Mouse (Mus musculus) limb, embryonic 10.5 days (tissue): Measurements from ENCODE around the gene Hoxd3. TPM values are rescaled to one million over a fixed set of nuclear protein-coding genes. Genes with fewer than 3 reads are reported as not detected.

Experiments
- DNase-seq: peaks from one replicate; pipeline ENCODE4 v3.0.0-alpha.2; 2017; ENCODE audit warnings: low spot score
- H3K27ac ChIP-seq: fragments of 300-500 bp; sonication (generic); 2 replicates; pipeline ENCODE4 v1.5.1; 2016; ENCODE audit warnings: mild to moderate bottlenecking
- H3K27me3 ChIP-seq: fragments of 300-500 bp; sonication (generic); 2 replicates; pipeline ENCODE4 v1.6.1; 2016; ENCODE audit warnings: low read depth, mild to moderate bottlenecking; ENCODE audit not compliant: poor library complexity, severe bottlenecking
- H3K36me3 ChIP-seq: fragments of 300-500 bp; sonication (generic); 2 replicates; pipeline ENCODE4 v1.6.1; 2016; ENCODE audit warnings: mild to moderate bottlenecking, moderate library complexity
- H3K4me1 ChIP-seq: fragments of 300-500 bp; sonication (generic); 2 replicates; pipeline ENCODE4 v1.6.1; 2016
- H3K4me3 ChIP-seq: fragments of 300-500 bp; sonication (generic); 2 replicates; pipeline ENCODE4 v1.5.1; 2016; ENCODE audit warnings: mild to moderate bottlenecking, moderate library complexity
- H3K9me3 ChIP-seq: fragments of 300-500 bp; sonication (generic); replicated peaks from 2 replicates; pipeline ENCODE4 v1.6.1; 2016; ENCODE audit warnings: mild to moderate bottlenecking
- whole genome bisulfite sequencing: fragments of 180-500 bp; shearing (Covaris S2); methylation state at CpG from one replicate; pipeline ENCODE4 v1.1.7; 2016; 5-methylcytosine and 5-hydroxymethylcytosine counted together
- polyA plus RNA-seq: library from polyadenylated mRNA; unstranded; fragments of >200 nt; fragmentation: Nextera tagmentation; extraction: Ambion mirVana; gene quantifications from 2 replicates; pipeline ENCODE4 v1.2.1, GENCODE M21; 2016

The Hoxd3 gene
- polyA plus RNA-seq, 1 experiment from 2014 or later, result 1.4 TPM

GRCm38 (mm10) chr2:74720384-74720783, 8.7 kb downstream of the Hoxd3 start:
- peaks cover 66% of the 10 kb centered on the region for H3K27me3 ChIP-seq
- H3K4me1 ChIP-seq, result peaks cover 90% of the 10 kb centered on the region
- H3K27ac ChIP-seq, result no peak overlapping the region
- H3K36me3 ChIP-seq, result peaks cover 14% of the 10 kb centered on the region
- WGBS, result 8% methylated on average over 2 of the region's 2 CpGs
- no peak for DNase-seq
- no peaks in the 10 kb centered on the region for H3K9me3 ChIP-seq
- no peak overlapping the region for H3K4me3 ChIP-seq

GRCm38 (mm10) chr2:74720955-74721491, 9.3 kb downstream of the Hoxd3 start:
- no peak overlapping the region for H3K27ac ChIP-seq
- H3K4me1 ChIP-seq, result peaks cover 89% of the 10 kb centered on the region
- peaks cover 73% of the 10 kb centered on the region for H3K27me3 ChIP-seq
- peak; percentile 38 for DNase-seq
- 0 out of 2 replicates have a peak overlapping the region, but pooled peaks have one; percentile 16 for H3K4me3 ChIP-seq
- no peaks in the 10 kb centered on the region for H3K9me3 ChIP-seq
- H3K36me3 ChIP-seq, result peaks cover 19% of the 10 kb centered on the region
- 3% methylated on average over 5 of the region's 5 CpGs for WGBS

DNA sequence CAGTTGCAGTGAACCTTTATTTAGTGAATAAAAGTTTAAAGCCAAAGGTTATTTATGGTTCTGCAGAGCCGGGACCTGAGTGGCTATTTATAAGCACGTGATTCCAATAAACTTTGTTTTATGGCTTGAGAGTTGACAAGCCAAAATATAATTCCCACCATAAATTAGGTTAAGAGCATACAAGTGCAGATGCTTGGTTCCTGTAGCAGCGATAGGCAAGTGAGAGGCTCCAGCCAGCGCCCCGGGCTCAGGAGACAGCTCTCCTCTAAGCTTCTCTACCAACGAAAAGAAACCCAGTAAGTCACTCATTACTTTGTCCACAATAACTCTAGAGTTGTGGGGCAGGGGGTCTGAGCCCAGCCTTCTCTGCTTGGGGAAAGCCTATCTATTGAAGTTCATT, 10.2 kb downstream of the Hoxd3 start:
- no peaks in the 10 kb centered on the region for H3K9me3 ChIP-seq

DNA sequence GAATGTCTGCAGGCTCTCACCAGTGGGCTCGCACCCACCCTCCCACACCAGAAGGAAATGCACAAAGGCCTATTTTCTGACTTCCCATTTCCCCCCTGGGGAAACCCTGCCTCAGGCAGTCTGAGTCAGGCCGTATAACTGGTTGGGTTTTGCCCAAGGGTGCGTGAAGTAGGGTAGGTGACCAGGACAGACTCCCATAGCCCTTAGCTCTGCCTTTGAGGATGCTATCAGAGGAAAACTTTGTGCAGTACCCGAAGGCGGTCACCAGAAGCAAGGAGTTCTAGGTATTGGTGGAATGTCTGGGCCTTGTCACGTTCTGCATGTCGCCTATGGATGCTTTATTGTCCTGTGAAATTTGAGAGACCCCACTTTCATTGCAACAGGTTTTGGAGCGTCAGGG, 11.2 kb downstream of the Hoxd3 start:
- peaks cover 79% of the 10 kb centered on the region for H3K27me3 ChIP-seq
- WGBS, result 18% methylated on average over 8 of the region's 8 CpGs
- peak; percentile 45 for DNase-seq
- peaks cover 30% of the 10 kb centered on the region for H3K36me3 ChIP-seq
- H3K27ac ChIP-seq, result no peak overlapping the region
- peaks cover 97% of the 10 kb centered on the region for H3K4me1 ChIP-seq
- H3K4me3 ChIP-seq, result peak overlapping the region; percentile 9
- no peaks in the 10 kb centered on the region for H3K9me3 ChIP-seq

More for the DNA sequence above, 10.2 kb downstream of the Hoxd3 start:
- H3K27me3 ChIP-seq, result peaks cover 75% of the 10 kb centered on the region
- peak overlapping the region; percentile 10; the same call in 1 of the 2 replicates for H3K4me3 ChIP-seq
- DNase-seq, result peak; percentile 62
- H3K4me1 ChIP-seq, result peaks cover 92% of the 10 kb centered on the region
- peaks cover 23% of the 10 kb centered on the region for H3K36me3 ChIP-seq
- WGBS, result 5% methylated on average over 6 of the region's 6 CpGs
- peak overlapping the region; percentile 14; the same call in 1 of the 2 replicates for H3K27ac ChIP-seq

- Histone ChIP-seq H3K27me3 (peaks cover 84% of the 10 kb centered on the region), H3K4me1 (peaks cover 99% of the 10 kb centered on the region), H3K27ac (no peak overlapping the region), H3K36me3 (peaks cover 42% of the 10 kb centered on the region), H3K9me3 (no peaks in the 10 kb centered on the region), H3K4me3 (no peak overlapping the region)
- WGBS, result 19% methylated on average over 7 of the region's 7 CpGs
- DNase-seq, result peak; percentile 40
These were observed 12.7 kb downstream of the Hoxd3 start for GRCm38 (mm10) chr2:74724244-74725015.

- Histone ChIP-seq H3K4me3 (peak overlapping the region; percentile 21; the same call in 1 of the 2 replicates), H3K36me3 (peaks cover 42% of the 10 kb centered on the region), H3K27me3 (peaks cover 86% of the 10 kb centered on the region), H3K4me1 (peaks cover 99% of the 10 kb centered on the region), H3K27ac (no peak overlapping the region), H3K9me3 (no peaks in the 10 kb centered on the region)
- DNase-seq, result peak; percentile 57
- 9% methylated on average over 17 of the region's 17 CpGs for WGBS
These were observed 13.4 kb downstream of the Hoxd3 start for GRCm38 (mm10) chr2:74725171-74725570.

- Histone ChIP-seq H3K9me3 (no peaks in the 10 kb centered on the region), H3K4me1 (peaks cover 99% of the 10 kb centered on the region), H3K36me3 (peaks cover 44% of the 10 kb centered on the region), H3K4me3 (peak within 1 kb of the TSS; percentile 58), H3K27ac (peak within 1 kb of the TSS; percentile 84), H3K27me3 (peaks cover 93% of the 10 kb centered on the region)
- DNase-seq, result peak; percentile 45
- WGBS, result 25% methylated on average over 5 of the region's 5 CpGs
These were observed 14.8 kb downstream of the Hoxd3 start, which contains the start of gene Gm28230 for GRCm38 (mm10) chr2:74726551-74726950. Gene Gm28230 (plus strand): TSS chr2:74726728.

GRCm38 (mm10) chr2:74726973-74727639, 15.4 kb downstream of the Hoxd3 start:
- H3K27ac ChIP-seq, result peak overlapping the region; percentile 84
- peaks cover 96% of the 10 kb centered on the region for H3K27me3 ChIP-seq
- 2% methylated on average over 43 of the region's 43 CpGs for WGBS
- H3K36me3 ChIP-seq, result peaks cover 48% of the 10 kb centered on the region
- peaks cover 99% of the 10 kb centered on the region for H3K4me1 ChIP-seq
- DNase-seq, result no peak
- H3K4me3 ChIP-seq, result peak overlapping the region; percentile 58
- H3K9me3 ChIP-seq, result no peaks in the 10 kb centered on the region

GRCm38 (mm10) chr2:74727640-74728302, 16.0 kb downstream of the Hoxd3 start:
- DNase-seq, result peak; percentile 69
- Histone ChIP-seq H3K4me3 (peak overlapping the region; percentile 58), H3K27ac (peak overlapping the region; percentile 84), H3K9me3 (no peaks in the 10 kb centered on the region), H3K27me3 (peaks cover 94% of the 10 kb centered on the region), H3K4me1 (peaks cover 99% of the 10 kb centered on the region), H3K36me3 (peaks cover 48% of the 10 kb centered on the region)
- 3% methylated on average over 25 of the region's 25 CpGs for WGBS

- Histone ChIP-seq H3K4me1 (peaks cover 99% of the 10 kb centered on the region), H3K4me3 (peak overlapping the region; percentile 58), H3K36me3 (peaks cover 46% of the 10 kb centered on the region), H3K27ac (peak overlapping the region; percentile 84), H3K27me3 (peaks cover 93% of the 10 kb centered on the region), H3K9me3 (no peaks in the 10 kb centered on the region)
- DNase-seq, result peak; percentile 50
- 18% methylated on average over 13 of the region's 13 CpGs for WGBS
These were observed 16.6 kb downstream of the Hoxd3 start for GRCm38 (mm10) chr2:74728303-74728680.

- Histone ChIP-seq H3K27me3 (peaks cover 89% of the 10 kb centered on the region), H3K9me3 (no peaks in the 10 kb centered on the region), H3K36me3 (peaks cover 39% of the 10 kb centered on the region), H3K4me1 (peaks cover 99% of the 10 kb centered on the region), H3K27ac (no peak overlapping the region), H3K4me3 (no peak overlapping the region)
- WGBS, result 9% methylated on average over 8 of the region's 8 CpGs
- peak; percentile 29 for DNase-seq
These were observed 18.6 kb downstream of the Hoxd3 start for GRCm38 (mm10) chr2:74730331-74730730.

- H3K27ac ChIP-seq, result no peak overlapping the region
- H3K36me3 ChIP-seq, result peaks cover 34% of the 10 kb centered on the region
- no peaks in the 10 kb centered on the region for H3K9me3 ChIP-seq
- peaks cover 100% of the 10 kb centered on the region for H3K4me1 ChIP-seq
- DNase-seq, result peak; percentile 39
- H3K4me3 ChIP-seq, result no peak overlapping the region
- peaks cover 89% of the 10 kb centered on the region for H3K27me3 ChIP-seq
These were observed 19.3 kb downstream of the Hoxd3 start for GRCm38 (mm10) chr2:74731055-74731454.
